Mouse (Mus musculus): Measurements from ENCODE around the gene Abhd8. TPM values are rescaled to one million over a fixed set of nuclear protein-coding genes. Genes with fewer than 3 reads are reported as not detected.

Abhd8 gene
- 12.1 and 15.6 TPM in 2 replicates for polyA plus RNA-seq (2015; fragmentation: Nextera tagmentation; extraction: Ambion mirVana)

DNA sequence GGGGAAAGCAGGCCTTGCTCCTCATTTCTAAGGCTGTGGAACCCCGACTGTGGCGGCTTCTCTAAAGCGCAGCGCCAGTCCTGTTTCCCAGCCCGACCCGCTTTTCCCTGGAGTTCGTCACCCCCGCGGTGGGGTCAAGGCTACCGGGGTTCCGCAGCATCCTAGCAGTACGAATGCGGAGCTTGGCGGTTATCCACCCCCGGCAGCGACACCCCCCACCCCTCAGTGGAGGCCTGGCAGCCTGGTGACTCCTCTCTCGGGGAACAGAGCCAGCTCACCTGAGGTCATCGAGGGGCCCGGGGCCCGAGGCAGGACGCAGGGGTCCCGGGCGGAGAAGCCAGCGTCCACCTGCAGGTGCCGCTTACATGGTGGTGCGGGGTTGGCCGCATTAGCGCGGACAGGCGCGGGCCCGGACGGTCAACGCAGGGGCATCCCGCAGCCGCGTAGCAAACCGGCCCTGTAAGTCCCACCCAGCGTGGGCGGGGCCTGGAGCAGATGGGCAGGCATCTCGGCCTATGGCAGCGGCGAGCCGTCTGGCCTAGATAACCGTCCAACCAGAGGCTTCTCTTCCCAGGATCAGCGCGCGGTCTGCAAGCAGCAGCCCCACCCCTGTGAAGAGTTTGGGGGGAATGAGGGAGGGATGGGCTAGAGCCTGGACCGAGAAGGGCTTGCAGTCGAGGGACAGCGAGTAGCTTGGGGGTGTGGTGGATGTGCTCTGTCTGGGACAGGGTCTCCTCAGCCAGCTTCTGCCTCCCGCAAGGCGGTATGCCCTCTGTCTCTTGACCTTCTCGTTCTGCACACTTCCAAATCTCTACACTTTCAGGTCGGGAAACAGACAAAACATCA lies at the start of gene Abhd8:
Gene Abhd8 (minus strand): TSS at position 468 of the 846 bp plus-strand sequence.

DNA sequence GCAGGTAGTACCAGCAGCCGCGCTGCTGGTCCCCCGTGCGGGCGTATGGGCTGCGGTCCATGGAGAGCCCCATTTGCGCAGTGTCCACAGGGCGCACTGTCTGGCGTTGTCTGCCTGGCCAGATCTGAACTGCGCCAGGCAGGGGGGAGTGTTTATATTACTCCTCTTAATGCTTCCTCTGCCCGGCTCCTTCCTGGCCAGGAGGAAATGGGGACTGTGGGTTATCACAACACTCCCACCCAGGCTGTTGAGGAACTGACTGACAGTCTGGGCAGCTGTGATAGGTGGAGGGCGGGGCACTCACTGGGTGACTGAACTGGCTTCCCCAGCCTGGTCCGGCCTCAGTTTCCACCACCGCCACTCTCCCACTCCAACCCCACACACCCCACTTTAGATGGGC lies 48.2 kb upstream of the Abhd8 start, which contains the start of gene Plvap:
Gene Plvap (minus strand): TSS at position 109 of the 400 bp plus-strand sequence.

DNA sequence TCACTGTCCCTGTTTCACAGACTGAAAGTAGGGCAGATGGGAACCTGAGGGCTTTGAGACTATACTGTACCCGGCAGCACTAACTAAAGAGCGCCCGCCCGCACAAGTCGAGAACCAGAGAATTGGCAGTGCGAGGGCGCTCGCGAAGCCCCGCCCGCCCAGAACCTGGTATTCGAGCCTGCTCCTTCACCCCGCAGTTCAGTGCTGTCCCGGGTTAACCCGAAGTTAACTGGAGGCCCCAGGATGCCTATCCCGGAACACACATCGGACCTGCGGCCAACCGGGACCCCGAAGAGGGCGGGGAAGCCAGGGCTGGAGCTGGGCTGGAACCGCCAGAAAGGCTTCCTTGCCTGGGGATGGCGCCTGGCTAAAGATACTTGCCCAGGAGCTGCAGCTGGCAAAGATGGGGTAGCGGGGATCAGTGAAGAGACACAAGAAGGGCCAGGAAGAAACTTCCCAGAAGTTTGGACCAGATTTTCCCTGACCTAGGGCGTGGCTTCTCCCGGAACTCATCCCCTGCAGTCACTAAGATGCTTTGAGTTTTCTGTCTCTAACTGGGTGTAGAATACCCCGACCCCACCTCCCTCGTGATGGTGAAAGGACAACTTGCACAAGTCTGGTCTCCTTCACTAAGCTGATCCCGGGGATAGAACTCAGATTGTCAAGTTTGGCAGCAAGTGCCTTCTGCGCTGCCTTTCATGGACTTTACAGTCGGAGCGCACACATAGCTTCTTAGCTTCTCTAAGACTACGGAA lies 24.4 kb upstream of the Abhd8 start, which contains the start of gene Gtpbp3:
Gene Gtpbp3 (plus strand): TSS at position 413 of the 755 bp plus-strand sequence.

DNA sequence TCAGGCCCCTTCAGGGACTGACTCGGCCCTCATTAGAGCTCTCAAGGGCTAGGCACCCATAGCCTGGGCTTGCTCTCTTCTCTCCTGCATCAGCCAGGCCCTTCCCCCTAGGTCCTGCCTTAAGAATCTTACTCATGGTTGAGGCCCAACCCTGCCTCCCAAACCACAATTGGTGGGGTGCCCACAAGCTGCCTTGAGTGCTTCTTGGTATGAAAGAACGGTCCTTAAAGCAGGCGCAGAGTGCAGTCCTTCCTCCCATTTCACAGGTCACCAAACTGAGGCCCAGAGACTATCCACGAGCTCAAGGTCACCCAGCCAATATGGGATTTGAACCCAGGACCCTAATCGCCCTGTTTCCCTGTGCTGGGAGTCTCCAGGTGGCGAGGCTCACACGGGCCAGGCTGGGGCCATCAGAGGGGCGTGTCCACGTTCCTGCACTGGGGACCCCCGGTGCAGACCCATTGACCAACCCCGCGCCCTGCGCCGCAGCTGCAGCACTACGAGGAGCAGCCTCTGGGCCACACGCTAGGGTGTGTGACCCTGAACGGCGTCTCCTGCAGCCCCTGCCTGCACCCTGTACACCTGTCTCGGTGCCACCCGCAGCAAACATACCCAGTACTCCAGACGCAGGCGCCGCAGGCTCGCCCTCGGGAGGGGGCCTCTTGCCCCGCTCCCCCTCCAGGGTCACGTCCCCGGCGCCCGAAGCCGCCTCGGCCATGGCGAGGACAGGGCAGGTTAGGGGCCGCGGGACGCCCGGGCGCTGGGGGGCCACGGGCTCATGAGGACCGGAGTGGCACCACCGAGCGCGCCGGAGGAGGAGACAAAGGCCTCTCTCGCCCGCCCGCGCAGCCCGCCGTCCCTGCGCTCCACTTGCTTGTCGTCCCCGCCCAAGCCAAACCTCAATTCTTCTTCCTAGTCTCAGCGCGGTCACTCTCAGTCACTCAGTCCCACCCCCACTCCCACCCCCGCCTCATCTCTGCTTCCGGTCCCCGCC lies 22.0 kb upstream of the Abhd8 start, which contains the start of gene Ano8:
Gene Ano8 (minus strand): TSS at position 822 of the 994 bp plus-strand sequence.

DNA sequence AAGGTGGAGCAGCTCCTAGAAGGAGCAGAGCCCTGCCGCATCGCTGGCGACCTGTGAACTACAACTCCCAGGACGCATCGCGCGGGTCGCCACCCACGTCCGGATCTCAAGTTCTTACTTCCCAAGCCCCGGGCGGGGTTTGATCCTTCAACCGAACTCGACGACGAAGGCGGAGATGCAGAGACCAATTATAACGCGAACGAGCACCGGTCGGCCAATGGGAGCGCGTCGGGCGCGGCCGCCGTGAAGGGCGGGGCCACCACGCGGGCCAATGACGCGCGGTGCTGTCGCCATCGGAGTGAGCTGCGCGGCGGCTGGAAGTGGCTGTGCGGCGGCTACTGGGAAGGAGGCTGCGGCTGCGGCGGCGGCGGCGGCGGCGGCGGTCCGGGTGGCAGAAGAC lies 5.5 kb upstream of the Abhd8 start, which contains the start of gene Dda1:
Gene Dda1 (plus strand): TSS at position 284 of the 400 bp plus-strand sequence.

GRCm38 (mm10) chr8:71464513-71465500 lies 1.4 kb upstream of the Abhd8 start, which contains the start of gene Mrpl34:
Gene Mrpl34 (plus strand): TSS chr8:71464959.

Other genes starting within 250 kb of the Abhd8 start
- gene Myo9b, start 190.9 kb downstream of the Abhd8 start, polyA plus RNA-seq (2015; fragmentation: Nextera tagmentation; extraction: Ambion mirVana), result 11.0 and 13.2 TPM in 2 replicates
- gene Haus8, start 190.7 kb downstream of the Abhd8 start, polyA plus RNA-seq (2015; fragmentation: Nextera tagmentation; extraction: Ambion mirVana), result 41.4 and 47.5 TPM in 2 replicates
- gene Use1, start 96.8 kb downstream of the Abhd8 start, polyA plus RNA-seq (2015; fragmentation: Nextera tagmentation; extraction: Ambion mirVana), result 74.6 and 89.0 TPM in 2 replicates
- gene Ocel1, start 92.4 kb downstream of the Abhd8 start, polyA plus RNA-seq (2015; fragmentation: Nextera tagmentation; extraction: Ambion mirVana), result 7.8 and 8.6 TPM in 2 replicates
- 9.6 and 13.2 TPM in 2 replicates for gene Nr2f6, start 81.7 kb downstream of the Abhd8 start, polyA plus RNA-seq (2015; fragmentation: Nextera tagmentation; extraction: Ambion mirVana)
- gene Ushbp1, start 67.9 kb downstream of the Abhd8 start, polyA plus RNA-seq (2015; fragmentation: Nextera tagmentation; extraction: Ambion mirVana), result 7.3 and 10.4 TPM in 2 replicates
- gene Babam1, start 66.8 kb downstream of the Abhd8 start, polyA plus RNA-seq (2015; fragmentation: Nextera tagmentation; extraction: Ambion mirVana), result 58.4 and 62.9 TPM in 2 replicates
- gene Ankle1, start 57.6 kb downstream of the Abhd8 start, polyA plus RNA-seq (2015; fragmentation: Nextera tagmentation; extraction: Ambion mirVana), result 44.9 and 47.2 TPM in 2 replicates
- gene Mrpl34, start 1.3 kb upstream of the Abhd8 start, polyA plus RNA-seq (2015; fragmentation: Nextera tagmentation; extraction: Ambion mirVana), result 132 and 137 TPM in 2 replicates
- gene Dda1, start 5.5 kb upstream of the Abhd8 start, polyA plus RNA-seq (2015; fragmentation: Nextera tagmentation; extraction: Ambion mirVana), result 57.6 and 58.7 TPM in 2 replicates
- 0.48 and 0.53 TPM in 2 replicates for gene Ano8, start 22.3 kb upstream of the Abhd8 start, polyA plus RNA-seq (2015; fragmentation: Nextera tagmentation; extraction: Ambion mirVana)
- gene Gtpbp3, start 24.4 kb upstream of the Abhd8 start, polyA plus RNA-seq (2015; fragmentation: Nextera tagmentation; extraction: Ambion mirVana), result 8.7 and 9.3 TPM in 2 replicates
- gene Plvap, start 48.1 kb upstream of the Abhd8 start, polyA plus RNA-seq (2015; fragmentation: Nextera tagmentation; extraction: Ambion mirVana), result 80.9 and 96.7 TPM in 2 replicates
- 0.11 and 0.13 TPM in 2 replicates for gene Ccdc194, start 62.1 kb upstream of the Abhd8 start, polyA plus RNA-seq (2015; fragmentation: Nextera tagmentation; extraction: Ambion mirVana)
- gene Bst2, start 73.8 kb upstream of the Abhd8 start, polyA plus RNA-seq (2015; fragmentation: Nextera tagmentation; extraction: Ambion mirVana), result 74.9 and 101 TPM in 2 replicates
- 45.0 and 54.4 TPM in 2 replicates for gene Mvb12a, start 79.3 kb upstream of the Abhd8 start, polyA plus RNA-seq (2015; fragmentation: Nextera tagmentation; extraction: Ambion mirVana)
- 3.3 and 4.9 TPM in 2 replicates for gene Tmem221, start 95.2 kb upstream of the Abhd8 start, polyA plus RNA-seq (2015; fragmentation: Nextera tagmentation; extraction: Ambion mirVana)
- gene Nxnl1, start 102.9 kb upstream of the Abhd8 start, polyA plus RNA-seq (2015; fragmentation: Nextera tagmentation; extraction: Ambion mirVana), result 0.05 and 0.08 TPM in 2 replicates
- 7.9 and 14.5 TPM in 2 replicates for gene Slc27a1, start 105.2 kb upstream of the Abhd8 start, polyA plus RNA-seq (2015; fragmentation: Nextera tagmentation; extraction: Ambion mirVana)
- gene Pgls, start 128.5 kb upstream of the Abhd8 start, polyA plus RNA-seq (2015; fragmentation: Nextera tagmentation; extraction: Ambion mirVana), result 174 and 198 TPM in 2 replicates
- 8.2 and 11.6 TPM in 2 replicates for gene Fam129c, start 134.0 kb upstream of the Abhd8 start, polyA plus RNA-seq (2015; fragmentation: Nextera tagmentation; extraction: Ambion mirVana)
- gene Colgalt1, start 147.3 kb upstream of the Abhd8 start, polyA plus RNA-seq (2015; fragmentation: Nextera tagmentation; extraction: Ambion mirVana), result 34.5 and 44.4 TPM in 2 replicates
- 0.24 and 0.53 TPM in 2 replicates for gene Unc13a, start 208.1 kb upstream of the Abhd8 start, polyA plus RNA-seq (2015; fragmentation: Nextera tagmentation; extraction: Ambion mirVana)
- 7.5 and 9.3 TPM in 2 replicates for gene Jak3, start 212.6 kb upstream of the Abhd8 start, polyA plus RNA-seq (2015; fragmentation: Nextera tagmentation; extraction: Ambion mirVana)
- 5.0 and 6.6 TPM in 2 replicates for gene Insl3, start 225.6 kb upstream of the Abhd8 start, polyA plus RNA-seq (2015; fragmentation: Nextera tagmentation; extraction: Ambion mirVana)
- gene B3gnt3, start 238.1 kb upstream of the Abhd8 start, polyA plus RNA-seq (2015; fragmentation: Nextera tagmentation; extraction: Ambion mirVana), result 4.3 and 5.0 TPM in 2 replicates